ENCODE assay signal across 10 mouse cellular contexts in the genomic region with DNA sequence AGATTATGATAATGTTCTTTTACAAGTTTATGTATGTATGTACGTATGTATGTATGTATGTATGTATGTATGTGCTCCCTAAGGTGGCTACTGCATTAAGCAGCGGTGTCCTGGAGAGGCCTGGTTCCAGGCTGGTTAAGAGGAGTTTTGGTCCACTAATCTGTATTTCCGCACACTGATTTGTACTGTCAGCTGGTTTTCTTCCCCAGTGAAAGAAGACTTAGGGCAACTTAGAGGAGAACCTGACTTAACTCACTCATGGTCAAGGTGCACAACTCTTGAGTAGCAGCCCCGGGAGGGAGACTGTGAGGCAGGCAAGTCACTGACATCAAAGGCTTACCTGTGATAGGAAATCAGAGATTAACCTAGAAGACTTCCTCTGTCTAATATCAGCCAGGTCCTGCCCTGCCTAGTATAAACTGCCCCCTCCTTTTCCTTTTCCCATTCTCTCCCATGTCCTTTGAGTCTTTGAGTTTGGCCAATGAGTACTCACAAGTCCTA. TPM values are rescaled to one million over a fixed set of nuclear protein-coding genes. Genes with fewer than 3 reads are reported as not detected.
DNase-seq lines count a peak whose midpoint lies in the region; ATAC-seq and TF ChIP-seq lines count a peak whose summit lies in the region.
"Had no signal": no experiment of that assay in that cellular context is flagged by ENCODE, and none has a peak within 500 bp of the region (broad histone marks: within the 10 kb centered on the region; RNA-seq: fewer than 3 reads in every experiment).

No protein-coding gene starts in this region.

- TF ChIP-seq POLR2A in kidney, adult 2 months (IDR thresholded peaks at IDR 0.05; ENCODE audit: low read depth, low read length): no peak
- TF ChIP-seq POLR2A in bone marrow macrophage, adult 2 months (IDR thresholded peaks at IDR 0.05; ENCODE audit: borderline replicate concordance, low read depth, low read length): no peak
- no peak for TF ChIP-seq POLR2A in myocyte (IDR thresholded peaks at IDR 0.05; ENCODE audit: insufficient read length, low read depth)

- H3ac ChIP-seq in myocyte (ENCODE audit: control insufficient read depth, insufficient read length): no peak overlapping the region

- H3K27ac ChIP-seq in kidney, embryonic 14.5 days (ENCODE audit: low read depth, low read length): peak overlapping the region; percentile 85; the same call in 1 of the 2 replicates
- H3K27ac ChIP-seq in kidney, adult 2 months (ENCODE audit: insufficient read depth, low read depth, low read length): no peak overlapping the region
- peak overlapping the region; percentile 69; the same call in 1 of the 2 replicates for H3K27ac ChIP-seq in bone marrow macrophage, adult 2 months (ENCODE audit: insufficient read depth, low read depth, low read length)
- no peak overlapping the region for H3K27ac ChIP-seq in hindbrain, embryonic 16.5 days (ENCODE audit: low read depth, low read length)

- H3K4me2 ChIP-seq in kidney, embryonic 14.5 days (replicated peaks; ENCODE audit: low read depth, low read length): peak overlapping the region; percentile 73
- H3K4me2 ChIP-seq in hindbrain, embryonic 16.5 days (ENCODE audit: low read length): peak overlapping the region; percentile 46
- H3K4me2 ChIP-seq in myocyte (ENCODE audit: low read depth): peak overlapping the region; percentile 85

- H3K9ac ChIP-seq in kidney, embryonic 14.5 days (ENCODE audit: low read depth, low read length): peak overlapping the region; percentile 84
- no peak overlapping the region for H3K9ac ChIP-seq in hindbrain, embryonic 16.5 days (ENCODE audit: low read depth, low read length)

- peak overlapping the region; percentile 56; the same call in 1 of the 2 replicates for H3K4me3 ChIP-seq in kidney, embryonic 14.5 days (ENCODE audit: low read length)
- H3K4me3 ChIP-seq in kidney, adult 2 months (ENCODE audit: insufficient read depth, low read depth, low read length): no peak overlapping the region
- peak overlapping the region; percentile 57 for H3K4me3 ChIP-seq in bone marrow macrophage, adult 2 months (ENCODE audit: insufficient read depth, low read length)
- peak overlapping the region; percentile 3; the same call in 1 of the 2 replicates for H3K4me3 ChIP-seq in hindbrain, embryonic 16.5 days (ENCODE audit: low read length)
- H3K4me3 ChIP-seq in myocyte: peak overlapping the region; percentile 31

- intact Hi-C loops in gastrocnemius, postnatal 36 days (cut with DNase I): no loop called here

- H3K79me2 ChIP-seq in myocyte (ENCODE audit: control insufficient read depth, insufficient read depth): no peaks in the 10 kb centered on the region

- H3K4me1 ChIP-seq in kidney, embryonic 14.5 days (ENCODE audit: control insufficient read depth, insufficient read depth, low read length): peaks cover 14% of the 10 kb centered on the region; the same call in 1 of the 2 replicates
- H3K4me1 ChIP-seq in kidney, adult 2 months (ENCODE audit: control insufficient read depth, insufficient read depth, low read length): peaks cover 3% of the 10 kb centered on the region; the same call in 1 of the 2 replicates
- H3K4me1 ChIP-seq in bone marrow macrophage, adult 2 months (ENCODE audit: control insufficient read depth, insufficient read depth, low read length): peaks cover 12% of the 10 kb centered on the region
- peaks cover 12% of the 10 kb centered on the region for H3K4me1 ChIP-seq in hindbrain, embryonic 16.5 days (ENCODE audit: control insufficient read depth, insufficient read depth, low read depth, low read length)

- H3K27me3 ChIP-seq in kidney, embryonic 14.5 days (ENCODE audit: control insufficient read depth, insufficient read depth, low read length): no peaks in the 10 kb centered on the region
- H3K27me3 ChIP-seq in kidney, adult 2 months (replicated peaks; ENCODE audit: control insufficient read depth, insufficient read depth, low read length): no peaks in the 10 kb centered on the region
- H3K27me3 ChIP-seq in hindbrain, embryonic 16.5 days (replicated peaks; ENCODE audit: control insufficient read depth, insufficient read depth, low read length): no peaks in the 10 kb centered on the region
- no peaks in the 10 kb centered on the region for H3K27me3 ChIP-seq in myocyte (ENCODE audit: control insufficient read depth, insufficient read depth, insufficient read length)

- no peaks in the 10 kb centered on the region for H3K9me3 ChIP-seq in kidney, embryonic 14.5 days (ENCODE audit: control insufficient read depth, low read length)
- no peaks in the 10 kb centered on the region for H3K9me3 ChIP-seq in hindbrain, embryonic 16.5 days (ENCODE audit: control insufficient read depth, low read length)

- 67% methylated on average over 4 of the region's 4 CpGs for WGBS in kidney, embryonic 14.5 days
- WGBS in kidney, adult 2 months: 70% methylated on average over 4 of the region's 4 CpGs
- 91% methylated on average over 4 of the region's 4 CpGs for WGBS in hindbrain, embryonic 16.5 days

- no peak for TF ChIP-seq CTCF in kidney, adult 2 months (conservative IDR thresholded peaks at IDR 0.05; ENCODE audit: insufficient read depth, insufficient read length, low read depth, low read length)
- TF ChIP-seq CTCF in bone marrow macrophage, adult 2 months (IDR thresholded peaks at IDR 0.05; ENCODE audit: low read depth, low read length): no peak

- ATAC-seq in kidney, embryonic 14.5 days (ENCODE audit: low FRiP score, low TSS enrichment): no peak
- ATAC-seq in hindbrain, embryonic 16.5 days: no peak
- ATAC-seq in frontal cortex, adult (ENCODE audit: low TSS enrichment): no peak

- no peaks in the 10 kb centered on the region for H3K36me3 ChIP-seq in kidney, embryonic 14.5 days (ENCODE audit: control insufficient read depth, insufficient read depth, low read length)
- H3K36me3 ChIP-seq in kidney, adult 2 months (ENCODE audit: control insufficient read depth, insufficient read depth, low read length): no peaks in the 10 kb centered on the region
- no peaks in the 10 kb centered on the region for H3K36me3 ChIP-seq in hindbrain, embryonic 16.5 days (ENCODE audit: control insufficient read depth, insufficient read depth, low read length)
- H3K36me3 ChIP-seq in myocyte (ENCODE audit: control insufficient read depth, insufficient read depth): no peaks in the 10 kb centered on the region

- DNase-seq in kidney, adult 2 months: no peak
- DNase-seq in cerebellum, adult 11 months: no peak
- DNase-seq in gastrocnemius, postnatal 36 days: no peak
- DNase-seq: cerebellum, adult 9-10 months; thymus, adult 2 months had no signal

TF ChIP-seq in myocyte, 11 proteins besides CTCF, POLR2A, EP300 and RAD21 (continues in another document):
- TF ChIP-seq USF1 (IDR thresholded peaks at IDR 0.05; ENCODE audit: low read depth) (no peak), MAX (IDR thresholded peaks at IDR 0.05; ENCODE audit: low read depth) (no peak), REST (IDR thresholded peaks at IDR 0.05; ENCODE audit: insufficient read depth, insufficient read length) (no peak), MYOD1 (IDR thresholded peaks at IDR 0.05; ENCODE audit: control insufficient read depth in 1 of 3, insufficient read length in 2 of 3, low read depth in 2 of 3) (no peak), E2F4 (IDR thresholded peaks at IDR 0.05; ENCODE audit: insufficient read depth) (no peak), SRF (IDR thresholded peaks at IDR 0.05; ENCODE audit: control insufficient read depth, insufficient read length, low read depth) (no peak), MYOG (IDR thresholded peaks at IDR 0.05; ENCODE audit: control insufficient read depth in 1 of 3, insufficient read depth in 1 of 3, insufficient read length in 2 of 3, low read depth in 2 of 3) (no peak)

RNA-seq across cellular contexts. Expression of gene Hist2h3c2, which starts 2.0 kb away (rescaled TPM):
- polyA plus RNA-seq in kidney, embryonic 14.5 days (2014; fragmentation: Nextera tagmentation; extraction: Ambion mirVana): 5.4 and 6.9 TPM in 2 replicates
- 8.6 and 12.9 TPM in 2 replicates for polyA plus RNA-seq in kidney, adult 2 months (2012; rRNA removed)
- 2.4 and 13.5 TPM in 2 replicates for polyA plus RNA-seq in bone marrow macrophage, adult 2 months (2012; ENCODE audit: insufficient read depth, insufficient read length, missing spikeins)
- polyA plus RNA-seq in hindbrain, embryonic 16.5 days (2015; fragmentation: Nextera tagmentation; extraction: Ambion mirVana): 0.70 and 1.1 TPM in 2 replicates
- polyA plus RNA-seq in myocyte (2012; fragmentation: generic; extraction: Trizol): 22.7 TPM
- total RNA-seq in gastrocnemius, postnatal 36 days (2021): 1 to 10 TPM; 7.6 to 8.3 TPM

RNA-seq across cellular contexts. Expression of gene Hist2h2aa2, which starts 3.2 kb away (rescaled TPM):
- 33.3 and 69.4 TPM in 2 replicates for polyA plus RNA-seq in kidney, embryonic 14.5 days (2014; fragmentation: Nextera tagmentation; extraction: Ambion mirVana)
- 162 and 196 TPM in 2 replicates for polyA plus RNA-seq in kidney, adult 2 months (2012; rRNA removed)
- 14.5 and 22.9 TPM in 2 replicates for polyA plus RNA-seq in bone marrow macrophage, adult 2 months (2012; ENCODE audit: insufficient read depth, insufficient read length, missing spikeins)
- polyA plus RNA-seq in hindbrain, embryonic 16.5 days (2015; fragmentation: Nextera tagmentation; extraction: Ambion mirVana): 31.6 and 34.2 TPM in 2 replicates
- polyA plus RNA-seq in myocyte (2012; fragmentation: generic; extraction: Trizol): 103 TPM
- total RNA-seq in gastrocnemius, postnatal 36 days (2021): 100 to 1,000 TPM; 189 to 208 TPM

RNA-seq across cellular contexts. Expression of gene Hist2h2aa1, which starts 8.4 kb away (rescaled TPM):
- 18.3 and 20.3 TPM in 2 replicates for polyA plus RNA-seq in kidney, embryonic 14.5 days (2014; fragmentation: Nextera tagmentation; extraction: Ambion mirVana)
- polyA plus RNA-seq in kidney, adult 2 months (2012; rRNA removed): 285 and 388 TPM in 2 replicates
- not detected in 2 replicates for polyA plus RNA-seq in bone marrow macrophage, adult 2 months (2012; ENCODE audit: insufficient read depth, insufficient read length, missing spikeins)
- polyA plus RNA-seq in hindbrain, embryonic 16.5 days (2015; fragmentation: Nextera tagmentation; extraction: Ambion mirVana): 6.1 and 9.9 TPM in 2 replicates
- not detected for polyA plus RNA-seq in myocyte (2012; fragmentation: generic; extraction: Trizol)
- total RNA-seq in gastrocnemius, postnatal 36 days (2021): 1 to 10 TPM; 2.9 to 7.9 TPM

RNA-seq across cellular contexts. Expression of gene Hist2h3c1, which starts 9.6 kb away (rescaled TPM):
- 0.91 and 2.4 TPM in 2 replicates for polyA plus RNA-seq in kidney, embryonic 14.5 days (2014; fragmentation: Nextera tagmentation; extraction: Ambion mirVana)
- polyA plus RNA-seq in kidney, adult 2 months (2012; rRNA removed): not detected in 2 replicates
- polyA plus RNA-seq in bone marrow macrophage, adult 2 months (2012; ENCODE audit: insufficient read depth, insufficient read length, missing spikeins): 4.9 and 7.4 TPM in 2 replicates
- polyA plus RNA-seq in hindbrain, embryonic 16.5 days (2015; fragmentation: Nextera tagmentation; extraction: Ambion mirVana): 0.21 and 0.47 TPM in 2 replicates
- polyA plus RNA-seq in myocyte (2012; fragmentation: generic; extraction: Trizol): not detected
- not detected for total RNA-seq in gastrocnemius, postnatal 36 days (2021)
- polyA plus RNA-seq: thymus, adult 2 months had no signal

RNA-seq across cellular contexts. Expression of gene Hist2h2be, which starts 16.0 kb away (rescaled TPM):
- 9.2 and 13.1 TPM in 2 replicates for polyA plus RNA-seq in kidney, embryonic 14.5 days (2014; fragmentation: Nextera tagmentation; extraction: Ambion mirVana)
- 5.1 and 6.0 TPM in 2 replicates for polyA plus RNA-seq in kidney, adult 2 months (2012; rRNA removed)
- 13.0 and 13.9 TPM in 2 replicates for polyA plus RNA-seq in bone marrow macrophage, adult 2 months (2012; ENCODE audit: insufficient read depth, insufficient read length, missing spikeins)
- polyA plus RNA-seq in hindbrain, embryonic 16.5 days (2015; fragmentation: Nextera tagmentation; extraction: Ambion mirVana): 4.9 and 5.5 TPM in 2 replicates
- 2.2 TPM for polyA plus RNA-seq in myocyte (2012; fragmentation: generic; extraction: Trizol)
- total RNA-seq in gastrocnemius, postnatal 36 days (2021): 1 to 10 TPM; 4.5 to 5.3 TPM

Comparison
In these comparisons a context has a peak if more than half of its experiments do, and no peak if none do; other contexts are left out.
1. H3K27ac ChIP-seq: peak in kidney, embryonic 14.5 days (single experiment) and bone marrow macrophage, adult 2 months (single experiment); none in kidney, adult 2 months (single experiment) and hindbrain, embryonic 16.5 days (single experiment).
2. RNA of gene Hist2h2aa1, which starts 8.4 kb away (polyA plus RNA-seq): 285 to 388 TPM in kidney, adult 2 months; 18.3 to 20.3 TPM in kidney, embryonic 14.5 days, 6.1 to 9.9 TPM in hindbrain, embryonic 16.5 days, not detected in bone marrow macrophage, adult 2 months and not detected in myocyte (single experiment); every median in the first group is over 10 times any median in the second.
3. Peak in every context shown above with its lines, with median percentiles within 50 percentile points of each other: H3K4me2 ChIP-seq.